Mouse (Mus musculus) inflammation-experienced regulatory T-cells, adult 16 weeks (primary cell): ENCODE results near the gene Pnma1. TPM values are rescaled to one million over a fixed set of nuclear protein-coding genes. Genes with fewer than 3 reads are reported as not detected.

Experiments
- polyA plus RNA-seq: library from polyadenylated mRNA; unstranded; fragments of 100-300 nt; shearing (Covaris generic); gene quantifications from one replicate; pipeline ENCODE4 v1.2.1, GENCODE M21; 2017

Pnma1 gene
- not detected for polyA plus RNA-seq

GRCm38 (mm10) chr12:84147954-84148621 lies at the start of gene Pnma1:
Gene Pnma1, minus strand, starts transcription at chr12:84148489.

DNA sequence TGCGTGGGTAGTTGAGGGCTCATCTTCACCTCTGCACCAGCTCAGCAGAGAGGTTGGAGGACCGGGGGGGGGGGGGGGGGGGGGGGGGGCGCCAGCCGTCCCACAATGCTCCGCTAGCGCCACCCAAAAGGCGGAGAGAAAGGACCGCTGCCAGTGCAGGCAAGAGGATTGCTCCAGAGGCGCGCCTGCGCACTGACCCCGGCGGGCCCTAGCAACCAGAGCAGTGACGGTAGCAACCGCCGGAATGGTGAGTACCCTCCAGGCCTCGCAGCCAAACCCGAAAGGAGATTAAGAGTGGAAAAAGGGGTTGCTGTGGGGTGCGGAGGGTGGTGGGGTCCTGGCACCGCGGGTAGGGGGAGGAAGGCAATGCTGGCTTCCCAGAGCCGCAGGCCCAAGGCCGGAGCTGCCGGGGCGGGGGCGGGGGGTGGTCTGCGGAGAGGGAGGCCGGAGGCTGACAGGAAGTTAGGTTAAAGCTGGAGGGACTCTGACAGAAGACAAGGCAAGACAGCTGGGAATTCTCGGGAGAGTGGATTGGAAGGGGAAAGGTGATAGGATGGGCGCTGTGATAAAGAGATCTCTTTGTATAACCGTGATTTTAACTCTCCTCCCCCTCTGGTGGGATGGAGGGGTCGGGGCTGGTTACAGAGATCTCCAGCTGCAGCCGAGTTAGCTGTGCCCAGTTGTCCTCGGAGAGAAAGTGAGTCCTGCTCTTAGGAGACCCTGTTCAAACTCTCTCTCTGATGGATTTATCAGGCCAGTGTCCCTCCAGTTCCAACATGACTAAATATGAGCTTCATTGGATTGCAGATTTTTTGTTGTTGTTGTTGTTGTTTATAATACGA lies 33.9 kb downstream of the Pnma1 start, which contains the start of gene Dnal1:
Dnal1 (plus strand) TSS at position 214 of the 842 bp plus-strand sequence.

DNA sequence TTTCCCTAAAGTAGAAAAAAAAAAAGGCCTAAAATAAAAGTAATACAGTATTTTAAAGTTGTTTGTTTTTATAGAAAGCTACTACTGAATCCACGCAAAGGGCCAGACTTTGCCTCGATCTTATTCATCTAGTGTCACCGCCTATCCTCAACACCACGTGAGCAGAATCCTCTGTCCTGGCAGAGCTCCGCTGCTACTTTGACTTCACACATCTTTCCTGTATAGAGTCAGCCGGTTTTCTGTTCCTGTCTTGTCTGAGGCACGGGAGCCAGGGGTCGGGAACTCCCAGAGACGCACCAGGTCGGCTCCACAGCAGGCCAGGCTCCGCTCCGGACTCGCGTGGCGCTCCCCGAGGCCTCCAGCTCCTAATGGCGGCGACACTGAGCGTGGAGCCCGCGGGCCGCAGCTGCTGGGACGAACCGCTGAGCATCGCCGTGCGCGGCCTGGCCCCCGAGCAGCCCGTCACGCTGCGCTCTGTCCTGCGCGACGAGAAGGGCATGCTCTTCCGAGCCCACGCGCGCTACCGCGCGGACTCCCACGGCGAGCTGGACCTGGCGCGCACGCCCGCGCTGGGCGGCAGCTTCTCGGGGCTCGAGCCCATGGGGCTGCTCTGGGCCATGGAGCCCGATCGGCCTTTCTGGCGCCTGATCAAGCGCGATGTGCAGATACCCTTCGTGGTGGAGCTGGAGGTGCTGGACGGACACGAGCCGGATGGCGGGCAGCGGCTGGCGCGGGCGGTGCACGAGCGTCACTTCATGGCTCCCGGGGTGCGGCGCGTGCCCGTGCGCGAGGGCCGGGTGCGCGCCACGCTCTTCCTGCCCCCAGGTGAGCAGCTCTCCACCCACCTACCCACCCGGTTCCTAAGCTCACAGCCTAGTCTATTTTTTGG lies 47.4 kb downstream of the Pnma1 start, which contains the start of gene Acot6:
Acot6 (plus strand) TSS at position 51 of the 889 bp plus-strand sequence.

Other genes starting within 250 kb of the Pnma1 start
- gene Numb, start 226.6 kb downstream of the Pnma1 start, polyA plus RNA-seq = 56.8 TPM
- gene Riox1, start 197.9 kb downstream of the Pnma1 start, polyA plus RNA-seq = 2.3 TPM
- not detected for gene Heatr4, start 163.6 kb downstream of the Pnma1 start, polyA plus RNA-seq
- 1.3 TPM for gene Acot2, start 160.6 kb downstream of the Pnma1 start, polyA plus RNA-seq
- gene Acot1, start 139.0 kb downstream of the Pnma1 start, polyA plus RNA-seq = not detected
- 0.15 TPM for gene Acot4, start 110.1 kb downstream of the Pnma1 start, polyA plus RNA-seq
- not detected for gene Gm49366, start 109.6 kb downstream of the Pnma1 start, polyA plus RNA-seq
- not detected for gene Acot3, start 96.3 kb downstream of the Pnma1 start, polyA plus RNA-seq
- gene Acot5, start 79.2 kb downstream of the Pnma1 start, polyA plus RNA-seq = not detected
- 0.55 TPM for gene Acot6, start 47.8 kb downstream of the Pnma1 start, polyA plus RNA-seq
- gene Dnal1, start 34.1 kb downstream of the Pnma1 start, polyA plus RNA-seq = 0.93 TPM
- 32.9 TPM for gene Elmsan1, start 70.4 kb upstream of the Pnma1 start, polyA plus RNA-seq
- 39.0 TPM for gene Ptgr2, start 136.7 kb upstream of the Pnma1 start, polyA plus RNA-seq
- 74.8 TPM for gene Zfp410, start 168.4 kb upstream of the Pnma1 start, polyA plus RNA-seq
- gene Coq6, start 213.2 kb upstream of the Pnma1 start, polyA plus RNA-seq = 28.1 TPM
- 0.91 TPM for gene Fam161b, start 213.3 kb upstream of the Pnma1 start, polyA plus RNA-seq